Mouse (Mus musculus): ENCODE measurements at regions not wholly inside any gene's neighbourhood (a gene's known extent, or its start where the extent isn't known, plus 50 kb on each side); places are given as distances from the start of the nearest gene placed in this dataset.

GRCm38 (mm10) chr8:15734461-15734860, 688.6 kb upstream of the BB014433 start:
- WGBS, result 50% methylated on average over 2 of the region's 2 CpGs

DNA sequence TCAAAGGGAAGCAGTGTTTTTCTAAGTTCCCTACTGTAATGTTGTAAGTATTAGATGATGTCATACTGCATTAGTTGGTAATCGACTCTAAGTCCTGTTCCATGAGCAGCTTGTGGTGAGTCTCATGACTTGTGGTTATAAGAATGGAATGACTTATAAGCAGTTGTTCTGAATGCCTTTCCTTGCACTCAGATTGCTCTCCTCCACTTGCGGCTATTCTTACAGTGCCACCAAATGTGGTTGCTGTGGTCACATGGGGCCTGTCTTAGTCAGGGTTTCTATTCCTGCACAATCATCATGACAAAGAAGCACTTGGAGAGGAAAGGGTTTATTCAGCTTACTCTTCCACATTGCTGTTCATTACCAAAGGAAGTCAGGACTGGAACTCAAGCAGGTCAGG, 685.4 kb upstream of the BB014433 start:
- no peaks in the 10 kb centered on the region for H3K4me1 ChIP-seq (ENCODE audit: control insufficient read depth, insufficient read depth, low read length)
- 85% methylated on average over 2 of the region's 2 CpGs for WGBS
- no peak overlapping the region for H3K4me3 ChIP-seq (replicated peaks; ENCODE audit: insufficient read depth, low read depth, low read length)
- no peaks in the 10 kb centered on the region for H3K27me3 ChIP-seq (ENCODE audit: control insufficient read depth, insufficient read depth, low read length)
- no peak overlapping the region for H3K27ac ChIP-seq (ENCODE audit: insufficient read depth, low read length)
- no peak for TF ChIP-seq POLR2A (IDR thresholded peaks at IDR 0.05; ENCODE audit: borderline replicate concordance, insufficient read depth, low read length)
- TF ChIP-seq CTCF (IDR thresholded peaks at IDR 0.05; ENCODE audit: borderline replicate concordance, insufficient read depth, low read depth, low read length), result no peak
- no peak for DNase-seq

More at GRCm38 (mm10) chr8:15734461-15734860, 688.6 kb upstream of the BB014433 start:
- no peaks in the 10 kb centered on the region for H3K4me1 ChIP-seq (ENCODE audit: control insufficient read depth, insufficient read depth, low read length)
- DNase-seq, result no peak
- TF ChIP-seq CTCF (IDR thresholded peaks at IDR 0.05; ENCODE audit: borderline replicate concordance, insufficient read depth, low read depth, low read length) (no peak), POLR2A (IDR thresholded peaks at IDR 0.05; ENCODE audit: borderline replicate concordance, insufficient read depth, low read length) (no peak)
- no peak overlapping the region for H3K4me3 ChIP-seq (replicated peaks; ENCODE audit: insufficient read depth, low read depth, low read length)
- H3K27me3 ChIP-seq (ENCODE audit: control insufficient read depth, insufficient read depth, low read length), result no peaks in the 10 kb centered on the region
- no peak overlapping the region for H3K27ac ChIP-seq (ENCODE audit: insufficient read depth, low read length)

DNA sequence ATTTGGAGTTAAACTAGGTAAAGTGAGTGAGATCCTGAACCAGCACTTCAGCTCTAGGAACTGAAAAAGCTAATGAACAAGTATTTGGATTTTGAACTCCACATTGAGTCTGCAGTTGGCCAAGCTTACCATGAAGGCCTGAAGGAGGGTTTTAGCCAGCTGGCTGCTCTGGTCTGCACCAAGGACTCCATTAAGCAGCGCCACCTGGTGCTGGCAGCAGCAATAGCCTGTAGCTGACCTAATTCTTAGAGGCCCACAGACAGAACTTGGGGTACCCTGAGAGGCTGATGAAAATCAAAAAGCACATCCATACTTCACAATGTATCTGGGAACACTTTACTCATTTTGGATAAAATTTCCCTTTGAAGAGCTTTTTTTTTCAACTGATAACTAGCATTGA, 683.2 kb upstream of the BB014433 start:
- Histone ChIP-seq H3K27ac (ENCODE audit: insufficient read depth, low read length) (no peak overlapping the region), H3K27me3 (ENCODE audit: control insufficient read depth, insufficient read depth, low read length) (no peaks in the 10 kb centered on the region), H3K4me3 (replicated peaks; ENCODE audit: insufficient read depth, low read depth, low read length) (no peak overlapping the region), H3K4me1 (ENCODE audit: control insufficient read depth, insufficient read depth, low read length) (no peaks in the 10 kb centered on the region)
- DNase-seq, result peak; percentile 50
- 2% methylated on average over 1 of the region's 1 CpGs for WGBS
- TF ChIP-seq POLR2A (IDR thresholded peaks at IDR 0.05; ENCODE audit: borderline replicate concordance, insufficient read depth, low read length) (no peak), CTCF (IDR thresholded peaks at IDR 0.05; ENCODE audit: borderline replicate concordance, insufficient read depth, low read depth, low read length) (peak; percentile 71)

GRCm38 (mm10) chr8:15726310-15726709, 680.4 kb upstream of the BB014433 start:
- TF ChIP-seq POLR2A (IDR thresholded peaks at IDR 0.05; ENCODE audit: borderline replicate concordance, insufficient read depth, low read length), result no peak
- no peak for TF ChIP-seq CTCF (IDR thresholded peaks at IDR 0.05; ENCODE audit: borderline replicate concordance, insufficient read depth, low read depth, low read length)
- 88% methylated on average over 6 of the region's 6 CpGs for WGBS
- Histone ChIP-seq H3K4me3 (replicated peaks; ENCODE audit: insufficient read depth, low read depth, low read length) (no peak overlapping the region), H3K4me1 (ENCODE audit: control insufficient read depth, insufficient read depth, low read length) (no peaks in the 10 kb centered on the region), H3K27ac (ENCODE audit: insufficient read depth, low read length) (no peak overlapping the region), H3K27me3 (ENCODE audit: control insufficient read depth, insufficient read depth, low read length) (no peaks in the 10 kb centered on the region)
- DNase-seq, result no peak
